Mouse (Mus musculus): ENCODE data around the gene Plagl1. TPM values are rescaled to one million over a fixed set of nuclear protein-coding genes. Genes with fewer than 3 reads are reported as not detected.
"Not testable (repeated sequence)": the region's sequence is repeated elsewhere in the genome, so short reads cannot be mapped to it uniquely, and the experiment has no call there.

Plagl1 gene
- 47.0 and 52.0 TPM in 2 replicates for polyA plus RNA-seq (2015; fragmentation: Nextera tagmentation; extraction: Ambion mirVana)

DNA sequence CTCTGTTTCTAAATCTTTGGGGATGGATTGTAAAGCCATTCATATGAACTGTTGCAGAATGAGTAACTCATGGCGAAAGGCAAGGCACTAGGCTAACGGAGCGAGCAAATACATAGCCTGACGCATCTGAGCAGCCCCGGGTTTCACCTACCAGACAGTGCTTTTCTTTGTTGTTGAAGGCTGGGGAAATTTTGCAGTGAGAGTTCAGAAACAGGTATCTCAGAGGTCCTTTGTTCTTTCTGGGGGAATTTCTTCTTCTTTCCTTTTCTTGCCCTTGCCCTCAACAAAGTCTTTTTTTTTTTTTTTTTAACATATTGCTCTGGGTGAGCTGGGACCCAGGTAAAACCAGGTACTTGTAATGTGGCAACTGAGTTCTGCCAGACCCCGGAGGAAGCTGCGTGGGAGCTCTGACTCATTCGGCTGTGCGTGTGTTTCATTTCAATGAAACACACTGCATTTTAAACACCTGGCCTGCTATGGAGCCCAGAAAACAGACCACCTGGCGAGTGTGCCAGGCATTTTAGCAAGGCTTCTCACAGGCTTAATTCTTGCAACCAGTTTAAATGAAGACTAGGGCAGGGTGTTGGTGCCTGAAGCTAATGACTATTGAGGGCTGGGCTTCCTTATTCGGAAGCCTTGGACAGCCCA, at the start of gene Plagl1:
Plagl1 (plus strand) TSS at position 484 of the 648 bp plus-strand sequence.
- no peaks in the 10 kb centered on the region for H3K9me3 ChIP-seq
- peak within 1 kb of the TSS; percentile 46 for H3K4me3 ChIP-seq (replicated peaks)
- H3K27ac ChIP-seq: no peak within 1 kb of the TSS
- H3K4me1 ChIP-seq (replicated peaks): peaks cover 9% of the 10 kb centered on the region
- H3K4me2 ChIP-seq (replicated peaks): peak within 1 kb of the TSS; percentile 85
- peak within 1 kb of the TSS; percentile 68 for H3K9ac ChIP-seq (replicated peaks)
- peaks cover 40% of the 10 kb centered on the region for H3K27me3 ChIP-seq
- 59% methylated on average over 11 of the region's 11 CpGs for WGBS
- H3K36me3 ChIP-seq: no peaks in the 10 kb centered on the region
- ATAC-seq: no peak

DNA sequence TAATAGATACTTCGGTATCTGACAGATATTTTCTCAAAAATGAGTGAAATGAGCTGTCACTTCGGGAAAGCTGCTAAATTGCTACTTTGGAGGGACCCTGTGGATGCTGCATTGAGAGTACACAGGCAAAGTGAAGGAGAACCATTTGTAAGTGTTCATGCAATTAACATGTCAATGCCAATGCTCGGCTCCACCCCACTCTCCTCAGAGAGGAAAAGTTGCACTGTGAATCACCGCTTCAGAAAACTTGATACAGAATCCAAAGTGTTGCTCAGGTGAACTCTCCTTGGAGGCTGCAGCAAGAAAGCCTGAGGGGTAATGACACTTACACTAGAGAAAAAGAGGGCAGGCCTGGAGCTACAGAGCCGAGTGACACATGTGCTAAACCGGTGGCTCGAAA, 46.3 kb upstream of the Plagl1 start:
- H3K4me3 ChIP-seq (replicated peaks): no peak overlapping the region
- WGBS: 78% methylated on average over 7 of the region's 7 CpGs
- no peak for ATAC-seq

DNA sequence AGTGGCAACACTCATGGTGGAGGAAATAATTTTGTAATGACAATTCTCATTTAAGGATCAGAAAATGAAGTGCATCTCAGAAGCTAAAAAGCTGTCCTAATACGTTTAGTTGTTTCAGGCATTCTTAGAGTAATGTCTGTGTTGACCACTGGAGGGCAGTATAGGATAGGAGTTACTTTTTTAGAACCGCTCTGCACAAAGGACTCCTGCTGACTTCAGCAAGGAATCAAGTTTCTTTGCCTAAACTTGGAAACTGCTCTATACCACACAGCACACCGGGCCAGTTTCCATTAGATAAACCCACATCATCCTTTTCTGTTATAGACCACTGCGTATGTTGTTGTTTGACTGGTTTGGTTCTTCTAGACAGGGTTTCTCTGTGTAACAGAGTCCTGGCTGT, 43.7 kb upstream of the Plagl1 start:
- 30% methylated on average over 4 of the region's 4 CpGs for WGBS
- Histone ChIP-seq H3K9ac (replicated peaks) (no peak overlapping the region), H3K36me3 (no peaks in the 10 kb centered on the region), H3K27me3 (no peaks in the 10 kb centered on the region), H3K4me1 (replicated peaks) (no peaks in the 10 kb centered on the region), H3K9me3 (no peaks in the 10 kb centered on the region), H3K4me2 (replicated peaks) (no peak overlapping the region), H3K4me3 (replicated peaks) (no peak overlapping the region), H3K27ac (no peak overlapping the region)
- peak; percentile 64 for ATAC-seq

More for the DNA sequence above, 46.3 kb upstream of the Plagl1 start:
- no peak overlapping the region for H3K9ac ChIP-seq (replicated peaks)
- no peak overlapping the region for H3K4me2 ChIP-seq (replicated peaks)
- 0 out of 2 replicates have a peak, but pooled peaks cover 4% of the 10 kb centered on the region for H3K36me3 ChIP-seq
- H3K4me1 ChIP-seq (replicated peaks): peaks cover 16% of the 10 kb centered on the region
- no peak overlapping the region for H3K27ac ChIP-seq
- no peaks in the 10 kb centered on the region for H3K27me3 ChIP-seq
- no peaks in the 10 kb centered on the region for H3K9me3 ChIP-seq

DNA sequence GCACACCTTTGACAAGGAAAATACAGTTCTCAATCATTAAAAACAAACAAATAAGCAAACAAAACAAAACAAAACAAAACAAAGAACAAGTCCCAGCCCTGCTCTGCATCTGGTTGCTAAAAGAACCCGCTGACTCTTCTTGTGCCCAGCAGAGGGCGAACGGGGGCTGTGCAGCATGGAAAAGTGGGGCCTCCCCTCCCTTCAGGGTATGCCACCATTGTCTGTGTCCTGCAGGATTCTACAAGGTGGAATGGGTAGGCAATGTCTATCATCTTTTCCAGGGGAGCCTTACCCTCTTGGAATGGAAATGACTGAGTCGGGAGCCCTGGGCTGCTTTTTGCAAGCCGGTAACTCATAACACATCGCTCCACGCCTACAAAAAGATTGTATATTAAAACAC, 41.8 kb upstream of the Plagl1 start:
- Histone ChIP-seq H3K4me2 (replicated peaks) (no peak overlapping the region), H3K4me1 (replicated peaks) (no peaks in the 10 kb centered on the region), H3K27me3 (no peaks in the 10 kb centered on the region), H3K9ac (replicated peaks) (no peak overlapping the region), H3K4me3 (replicated peaks) (no peak overlapping the region), H3K27ac (no peak overlapping the region), H3K36me3 (no peaks in the 10 kb centered on the region), H3K9me3 (no peaks in the 10 kb centered on the region)
- ATAC-seq: peak; percentile 41
- 65% methylated on average over 7 of the region's 7 CpGs for WGBS

GRCm38 (mm10) chr10:13019026-13019425, 41.3 kb upstream of the Plagl1 start:
- Histone ChIP-seq H3K4me2 (replicated peaks) (no peak overlapping the region), H3K4me1 (replicated peaks) (no peaks in the 10 kb centered on the region), H3K4me3 (replicated peaks) (no peak overlapping the region), H3K27ac (no peak overlapping the region), H3K27me3 (no peaks in the 10 kb centered on the region), H3K9ac (replicated peaks) (no peak overlapping the region), H3K9me3 (no peaks in the 10 kb centered on the region), H3K36me3 (no peaks in the 10 kb centered on the region)
- ATAC-seq: no peak
- 76% methylated on average over 5 of the region's 5 CpGs for WGBS

- 88% methylated on average over 4 of the region's 4 CpGs for WGBS
- Histone ChIP-seq H3K9me3 (no peaks in the 10 kb centered on the region), H3K36me3 (no peaks in the 10 kb centered on the region), H3K4me3 (replicated peaks) (no peak overlapping the region), H3K4me2 (replicated peaks) (no peak overlapping the region), H3K9ac (replicated peaks) (no peak overlapping the region), H3K27me3 (no peaks in the 10 kb centered on the region), H3K27ac (no peak overlapping the region), H3K4me1 (replicated peaks) (no peaks in the 10 kb centered on the region)
- ATAC-seq: no peak
These were observed 38.2 kb upstream of the Plagl1 start for GRCm38 (mm10) chr10:13022103-13022502.

GRCm38 (mm10) chr10:13023985-13024384, 36.3 kb upstream of the Plagl1 start:
- H3K9ac ChIP-seq (replicated peaks); H3K9me3 ChIP-seq; H3K4me2 ChIP-seq (replicated peaks); H3K4me1 ChIP-seq (replicated peaks); H3K27ac ChIP-seq; ATAC-seq; H3K36me3 ChIP-seq; H3K27me3 ChIP-seq; H3K4me3 ChIP-seq (replicated peaks): not testable (repeated sequence)
- WGBS: 86% methylated on average over 3 of the region's 3 CpGs

DNA sequence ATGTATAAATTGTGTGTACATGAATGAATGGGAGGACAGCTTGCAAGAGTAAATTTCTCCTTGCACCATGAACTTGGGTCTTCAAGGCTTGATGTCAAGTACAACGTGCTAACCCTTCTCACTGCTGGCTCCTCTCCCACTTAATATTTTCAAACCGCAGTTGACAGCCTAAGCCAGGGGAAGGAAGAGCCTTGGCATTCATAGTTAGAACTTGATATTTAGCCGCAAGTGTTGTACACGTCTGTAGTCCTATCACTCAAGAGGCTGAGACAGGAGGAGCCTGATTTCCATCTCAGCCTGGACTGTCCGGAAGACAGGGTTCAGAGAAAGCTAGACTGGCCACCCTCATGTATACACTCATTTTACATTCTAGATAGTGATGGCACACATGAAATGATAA, 32.6 kb upstream of the Plagl1 start:
- no peak overlapping the region for H3K9ac ChIP-seq (replicated peaks)
- no peaks in the 10 kb centered on the region for H3K27me3 ChIP-seq
- H3K4me1 ChIP-seq (replicated peaks): no peaks in the 10 kb centered on the region
- WGBS: 90% methylated on average over 5 of the region's 5 CpGs
- H3K27ac ChIP-seq: no peak overlapping the region
- no peaks in the 10 kb centered on the region for H3K9me3 ChIP-seq
- no peak overlapping the region for H3K4me2 ChIP-seq (replicated peaks)
- ATAC-seq: no peak
- H3K36me3 ChIP-seq: no peaks in the 10 kb centered on the region
- H3K4me3 ChIP-seq (replicated peaks): no peak overlapping the region

- Histone ChIP-seq H3K4me1 (replicated peaks) (no peaks in the 10 kb centered on the region), H3K4me2 (replicated peaks) (no peak overlapping the region), H3K27me3 (no peaks in the 10 kb centered on the region), H3K4me3 (replicated peaks) (no peak overlapping the region), H3K27ac (no peak overlapping the region), H3K36me3 (no peaks in the 10 kb centered on the region), H3K9me3 (no peaks in the 10 kb centered on the region), H3K9ac (replicated peaks) (no peak overlapping the region)
- WGBS: 90% methylated on average over 1 of the region's 1 CpGs
- no peak for ATAC-seq
These were observed 32.1 kb upstream of the Plagl1 start for GRCm38 (mm10) chr10:13028215-13028614.

GRCm38 (mm10) chr10:13029416-13029815, 30.9 kb upstream of the Plagl1 start:
- no peaks in the 10 kb centered on the region for H3K27me3 ChIP-seq
- H3K4me1 ChIP-seq (replicated peaks): no peaks in the 10 kb centered on the region
- no peaks in the 10 kb centered on the region for H3K9me3 ChIP-seq
- H3K36me3 ChIP-seq: no peaks in the 10 kb centered on the region
- H3K4me2 ChIP-seq (replicated peaks): no peak overlapping the region
- 90% methylated on average over 5 of the region's 5 CpGs for WGBS
- H3K9ac ChIP-seq (replicated peaks): no peak overlapping the region
- no peak overlapping the region for H3K27ac ChIP-seq
- H3K4me3 ChIP-seq (replicated peaks): no peak overlapping the region
- ATAC-seq: no peak

DNA sequence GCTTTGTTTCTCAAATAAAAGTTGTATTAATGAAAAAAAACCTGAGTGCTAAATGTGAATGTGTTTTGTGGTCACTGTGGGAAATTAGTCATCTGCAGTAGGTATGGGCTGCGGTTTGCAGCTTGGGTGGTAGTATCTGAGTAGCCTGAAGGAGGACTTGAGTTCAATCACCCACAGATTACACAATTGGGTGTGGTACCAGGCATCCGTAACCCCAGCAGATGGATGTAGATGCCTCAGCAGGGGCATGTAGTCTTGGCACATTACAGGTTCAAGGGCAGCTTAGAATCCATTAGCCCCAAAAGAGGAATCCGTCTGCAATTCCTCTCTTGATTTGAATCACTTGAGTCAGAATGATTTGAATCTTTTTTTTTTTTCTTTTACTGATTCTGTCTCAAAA, 25.0 kb upstream of the Plagl1 start:
- Histone ChIP-seq H3K27me3 (no peaks in the 10 kb centered on the region), H3K9me3 (no peaks in the 10 kb centered on the region), H3K36me3 (no peaks in the 10 kb centered on the region), H3K4me1 (replicated peaks) (no peaks in the 10 kb centered on the region), H3K4me2 (replicated peaks) (no peak overlapping the region), H3K4me3 (replicated peaks) (no peak overlapping the region), H3K27ac (no peak overlapping the region), H3K9ac (replicated peaks) (no peak overlapping the region)
- WGBS: 90% methylated on average over 3 of the region's 3 CpGs
- no peak for ATAC-seq

GRCm38 (mm10) chr10:13039637-13040174, 20.6 kb upstream of the Plagl1 start:
- Histone ChIP-seq H3K36me3 (no peaks in the 10 kb centered on the region), H3K27ac (no peak overlapping the region), H3K4me1 (replicated peaks) (no peaks in the 10 kb centered on the region), H3K4me3 (replicated peaks) (no peak overlapping the region), H3K9ac (replicated peaks) (no peak overlapping the region), H3K9me3 (0 out of 2 replicates have a peak, but pooled peaks cover 3% of the 10 kb centered on the region), H3K27me3 (no peaks in the 10 kb centered on the region), H3K4me2 (replicated peaks) (no peak overlapping the region)
- no peak for ATAC-seq
- WGBS: 85% methylated on average over 5 of the region's 5 CpGs

DNA sequence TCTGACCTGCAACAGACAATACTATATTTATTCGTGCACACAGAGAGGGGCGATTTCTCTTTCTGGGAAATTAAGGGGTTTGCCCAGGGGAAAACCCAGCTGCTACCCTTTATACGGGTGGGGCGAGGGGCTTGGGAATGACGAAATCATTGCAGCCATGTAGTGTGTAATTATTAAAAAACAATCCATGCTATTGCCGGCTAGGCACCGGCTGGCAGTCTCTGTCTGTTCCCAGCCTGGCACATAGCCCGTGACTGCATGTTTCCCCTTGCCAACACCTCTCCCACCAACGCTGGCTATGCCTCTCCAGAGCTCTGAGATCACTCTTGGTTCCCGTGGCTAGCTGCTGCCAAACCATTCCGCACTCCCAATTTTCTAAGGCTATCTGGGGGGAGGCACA, 15.6 kb upstream of the Plagl1 start:
- no peak for ATAC-seq
- H3K9ac ChIP-seq (replicated peaks): no peak overlapping the region
- H3K27ac ChIP-seq: no peak overlapping the region

More for the DNA sequence above, 15.6 kb upstream of the Plagl1 start:
- H3K36me3 ChIP-seq: no peaks in the 10 kb centered on the region
- no peak overlapping the region for H3K4me2 ChIP-seq (replicated peaks)
- H3K4me1 ChIP-seq (replicated peaks): no peaks in the 10 kb centered on the region
- WGBS: 90% methylated on average over 11 of the region's 11 CpGs
- 0 out of 2 replicates have a peak, but pooled peaks cover 3% of the 10 kb centered on the region for H3K9me3 ChIP-seq
- H3K27me3 ChIP-seq: no peaks in the 10 kb centered on the region
- H3K4me3 ChIP-seq (replicated peaks): no peak overlapping the region

Measured in midbrain, embryonic 13.5 days (tissue).